Mouse (Mus musculus) lung, embryonic 16.5 days (tissue): ENCODE results near the gene Plekhg1. TPM values are rescaled to one million over a fixed set of nuclear protein-coding genes. Genes with fewer than 3 reads are reported as not detected.

Experiments used
- ATAC-seq: fragments of 200-750 bp; cut with Nextera tagmentation; 2 replicates; pipeline ENCODE4 v1.8.0; 2017; ENCODE audit warnings: low read depth, mild to moderate bottlenecking, moderate library complexity
- H3K27ac ChIP-seq: fragments of 300-500 bp; sonication (generic); 2 replicates; pipeline ENCODE4 v1.5.1; 2014; ENCODE audit warnings: mild to moderate bottlenecking, control low read depth, low read length
- H3K27me3 ChIP-seq: fragments of 300-500 bp; sonication (generic); 2 replicates; pipeline ENCODE4 v1.6.1; 2014; ENCODE audit warnings: low read depth, low read length, mixed read lengths; ENCODE audit not compliant: control insufficient read depth, insufficient read depth
- H3K36me3 ChIP-seq: fragments of 300-500 bp; sonication (generic); 2 replicates; pipeline ENCODE4 v1.6.1; 2014; ENCODE audit warnings: low read length; ENCODE audit not compliant: control insufficient read depth, insufficient read depth
- H3K4me1 ChIP-seq: fragments of 300-500 bp; sonication (generic); replicated peaks from 2 replicates; pipeline ENCODE4 v1.6.1; 2014; ENCODE audit warnings: low read length, mixed read lengths; ENCODE audit not compliant: control insufficient read depth, insufficient read depth
- H3K4me2 ChIP-seq: fragments of 300-500 bp; sonication (generic); 2 replicates; pipeline ENCODE4 v1.6.1; 2014; ENCODE audit warnings: low read depth, low read length, control low read depth
- H3K4me3 ChIP-seq: fragments of 300-500 bp; sonication (generic); 2 replicates; pipeline ENCODE4 v1.5.1; 2014; ENCODE audit warnings: mild to moderate bottlenecking, low read length, control low read depth
- H3K9ac ChIP-seq: fragments of 300-500 bp; sonication (generic); 2 replicates; pipeline ENCODE4 v1.6.1; 2014; ENCODE audit warnings: low read length, control low read depth
- H3K9me3 ChIP-seq: fragments of 300-500 bp; sonication (generic); 2 replicates; pipeline ENCODE4 v1.6.1; 2016; ENCODE audit warnings: low read length; ENCODE audit not compliant: control insufficient read depth
- WGBS: fragments of 180-500 bp; shearing (Covaris S2); extraction: QIAGEN DNeasy Blood & Tissue Kit; methylation state at CpG from one replicate; pipeline ENCODE4 v1.1.7; 2014; 5-methylcytosine and 5-hydroxymethylcytosine counted together
- polyA plus RNA-seq: library from polyadenylated mRNA; unstranded; fragments of >200 nt; fragmentation: Nextera tagmentation; extraction: Ambion mirVana; gene quantifications from 2 replicates; pipeline ENCODE4 v1.2.1, GENCODE M21; 2015

Gene Plekhg1
- polyA plus RNA-seq: 11.0 and 11.9 TPM in 2 replicates

- Histone ChIP-seq H3K4me2 (peak within 1 kb of the TSS; percentile 98), H3K9ac (peak within 1 kb of the TSS; percentile 89), H3K4me3 (peak within 1 kb of the TSS; percentile 80), H3K36me3 (no peaks in the 10 kb centered on the region), H3K9me3 (no peaks in the 10 kb centered on the region), H3K27ac (peak within 1 kb of the TSS; percentile 92), H3K27me3 (no peaks in the 10 kb centered on the region), H3K4me1 (peaks cover 9% of the 10 kb centered on the region; the same call in 1 of the 2 replicates)
- 2% methylated on average over 8 of the region's 29 CpGs for WGBS
- peak; percentile 95 for ATAC-seq
These were observed at the start of gene Plekhg1 for GRCm38 (mm10) chr10:3740148-3740503. Plekhg1 (plus strand) TSS chr10:3740364.

GRCm38 (mm10) chr10:3692791-3693190 lies 47.4 kb upstream of the Plekhg1 start:
- 64% methylated on average over 1 of the region's 1 CpGs for WGBS
- Histone ChIP-seq H3K4me1 (peaks cover 18% of the 10 kb centered on the region), H3K36me3 (no peaks in the 10 kb centered on the region), H3K9ac (no peak overlapping the region), H3K4me2 (no peak overlapping the region), H3K27me3 (no peaks in the 10 kb centered on the region), H3K9me3 (no peaks in the 10 kb centered on the region), H3K4me3 (no peak overlapping the region), H3K27ac (no peak overlapping the region)
- no peak for ATAC-seq

DNA sequence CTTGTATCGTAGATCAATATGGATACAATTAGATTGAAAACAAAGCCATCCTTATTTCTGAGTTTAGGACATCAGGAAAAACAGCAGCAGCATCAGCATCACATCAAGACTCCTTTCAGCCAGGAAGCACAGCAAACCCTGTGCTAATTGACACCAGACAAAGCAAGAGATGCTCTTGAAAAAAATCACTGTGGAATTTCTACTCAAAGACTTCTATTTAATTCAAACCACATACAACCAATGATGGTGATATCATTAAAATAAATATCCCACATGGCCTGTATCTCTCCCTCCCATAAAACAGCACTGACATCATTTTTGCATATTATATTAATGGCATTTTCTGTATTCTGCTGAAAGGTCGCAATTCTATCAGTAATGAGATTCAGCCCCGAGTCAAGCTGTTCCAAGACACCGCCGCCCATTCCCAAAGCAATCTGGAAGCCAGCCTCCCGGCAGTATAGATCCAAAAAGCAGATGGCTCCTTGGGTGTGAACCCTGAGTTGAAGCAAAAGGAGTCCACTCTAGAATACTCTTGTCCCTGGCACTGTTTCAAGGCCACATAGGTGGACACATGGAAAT lies 46.4 kb upstream of the Plekhg1 start:
- no peak for ATAC-seq
- H3K4me1 ChIP-seq: peaks cover 18% of the 10 kb centered on the region
- H3K9ac ChIP-seq: no peak overlapping the region
- H3K36me3 ChIP-seq: no peaks in the 10 kb centered on the region
- H3K9me3 ChIP-seq: no peaks in the 10 kb centered on the region
- H3K27me3 ChIP-seq: no peaks in the 10 kb centered on the region
- 71% methylated on average over 6 of the region's 6 CpGs for WGBS
- no peak overlapping the region for H3K27ac ChIP-seq
- H3K4me3 ChIP-seq: no peak overlapping the region
- no peak overlapping the region for H3K4me2 ChIP-seq

DNA sequence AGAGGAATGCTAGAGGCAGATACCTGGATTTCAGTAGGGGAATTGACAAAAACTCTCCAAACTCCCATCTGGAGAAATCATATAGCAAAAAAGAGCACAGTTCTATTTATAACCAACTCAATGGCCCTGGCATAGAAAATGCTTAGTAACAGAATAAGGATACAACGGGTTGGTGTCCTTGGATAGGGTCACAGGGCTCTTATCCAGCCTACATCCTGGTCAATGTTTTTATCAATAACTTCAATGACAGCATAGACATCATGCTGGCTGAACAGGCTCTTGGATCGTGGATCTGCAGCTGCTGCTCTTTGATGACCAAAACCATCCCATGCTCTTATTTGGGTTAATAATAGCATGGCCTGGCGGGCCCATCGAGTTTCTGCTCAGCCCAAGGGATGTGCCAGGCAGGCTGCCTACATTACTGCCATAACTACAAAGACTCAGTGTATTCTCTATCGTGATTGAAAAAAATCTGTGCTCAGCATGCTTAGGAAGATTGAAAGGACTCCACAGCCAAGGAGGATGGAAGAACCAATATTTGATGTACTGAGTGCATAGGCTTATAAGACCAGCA lies 44.7 kb upstream of the Plekhg1 start:
- no peaks in the 10 kb centered on the region for H3K27me3 ChIP-seq
- ATAC-seq: no peak
- H3K36me3 ChIP-seq: no peaks in the 10 kb centered on the region
- H3K27ac ChIP-seq: no peak overlapping the region
- H3K4me2 ChIP-seq: no peak overlapping the region
- H3K4me3 ChIP-seq: no peak overlapping the region
- H3K9ac ChIP-seq: no peak overlapping the region
- H3K4me1 ChIP-seq: peaks cover 20% of the 10 kb centered on the region
- 63% methylated on average over 5 of the region's 5 CpGs for WGBS
- no peaks in the 10 kb centered on the region for H3K9me3 ChIP-seq

- Histone ChIP-seq H3K4me2 (peak overlapping the region; percentile 35), H3K4me3 (no peak overlapping the region), H3K9ac (no peak overlapping the region), H3K27ac (peak overlapping the region; percentile 56), H3K4me1 (peaks cover 19% of the 10 kb centered on the region), H3K36me3 (no peaks in the 10 kb centered on the region), H3K9me3 (no peaks in the 10 kb centered on the region), H3K27me3 (no peaks in the 10 kb centered on the region)
- 16% methylated on average over 8 of the region's 8 CpGs for WGBS
- ATAC-seq: peak; percentile 71
These were observed 43.3 kb upstream of the Plekhg1 start for GRCm38 (mm10) chr10:3696727-3697348.

- H3K4me3 ChIP-seq: no peak overlapping the region
- H3K4me1 ChIP-seq: peaks cover 19% of the 10 kb centered on the region
- no peaks in the 10 kb centered on the region for H3K9me3 ChIP-seq
- ATAC-seq: no peak
- no peak overlapping the region for H3K4me2 ChIP-seq
- WGBS: 70% methylated on average over 5 of the region's 5 CpGs
- no peak overlapping the region for H3K9ac ChIP-seq
- H3K27me3 ChIP-seq: no peaks in the 10 kb centered on the region
- H3K36me3 ChIP-seq: no peaks in the 10 kb centered on the region
- H3K27ac ChIP-seq: no peak overlapping the region
These were observed 42.7 kb upstream of the Plekhg1 start for GRCm38 (mm10) chr10:3697500-3697899.

GRCm38 (mm10) chr10:3700225-3701073 lies 39.7 kb upstream of the Plekhg1 start:
- Histone ChIP-seq H3K36me3 (no peaks in the 10 kb centered on the region), H3K4me1 (peaks cover 22% of the 10 kb centered on the region), H3K27ac (0 out of 2 replicates have a peak overlapping the region, but pooled peaks have one; percentile 16), H3K27me3 (no peaks in the 10 kb centered on the region), H3K4me2 (no peak overlapping the region), H3K9me3 (no peaks in the 10 kb centered on the region), H3K4me3 (no peak overlapping the region), H3K9ac (no peak overlapping the region)
- 34% methylated on average over 12 of the region's 12 CpGs for WGBS
- no peak for ATAC-seq

DNA sequence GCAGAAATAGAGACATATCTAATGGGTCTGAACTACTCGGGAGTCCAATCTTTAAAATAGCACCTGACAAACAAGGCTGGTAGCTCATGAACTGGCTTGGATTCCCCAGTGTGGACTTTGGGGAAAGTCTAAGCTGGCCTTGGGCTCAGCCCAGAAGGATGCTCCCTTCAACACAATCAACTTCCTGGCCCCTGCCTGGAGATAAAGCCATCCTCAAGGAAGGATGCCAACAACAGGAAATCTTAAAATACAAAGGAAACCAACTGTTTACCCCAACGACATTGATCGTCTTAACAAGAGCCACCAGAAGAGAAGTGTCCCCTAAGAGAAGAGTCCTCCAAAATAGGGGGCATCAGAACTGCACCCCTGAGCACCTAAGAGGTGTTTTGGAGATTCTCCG lies 38.3 kb upstream of the Plekhg1 start:
- Histone ChIP-seq H3K4me2 (no peak overlapping the region), H3K9me3 (no peaks in the 10 kb centered on the region), H3K27ac (no peak overlapping the region), H3K9ac (no peak overlapping the region), H3K4me1 (peaks cover 11% of the 10 kb centered on the region), H3K27me3 (no peaks in the 10 kb centered on the region), H3K36me3 (no peaks in the 10 kb centered on the region), H3K4me3 (no peak overlapping the region)
- ATAC-seq: no peak
- WGBS: 75% methylated on average over 4 of the region's 4 CpGs

GRCm38 (mm10) chr10:3702585-3702984 lies 37.6 kb upstream of the Plekhg1 start:
- Histone ChIP-seq H3K27ac (no peak overlapping the region), H3K36me3 (no peaks in the 10 kb centered on the region), H3K4me3 (no peak overlapping the region), H3K9me3 (no peaks in the 10 kb centered on the region), H3K4me1 (peaks cover 8% of the 10 kb centered on the region), H3K9ac (no peak overlapping the region), H3K27me3 (no peaks in the 10 kb centered on the region), H3K4me2 (no peak overlapping the region)
- no peak for ATAC-seq
- WGBS: 58% methylated on average over 2 of the region's 2 CpGs
